Mouse (Mus musculus) midbrain, embryonic 16.5 days (tissue): ENCODE measurements around the gene Capzb. TPM values are rescaled to one million over a fixed set of nuclear protein-coding genes. Genes with fewer than 3 reads are reported as not detected.

Experiments
- ATAC-seq: fragments of 200-750 bp; cut with Nextera tagmentation; 2 replicates; pipeline ENCODE4 v1.8.0; 2017; ENCODE audit warnings: moderate TSS enrichment
- H3K27ac ChIP-seq: fragments of 300-500 bp; sonication (generic); 2 replicates; pipeline ENCODE4 v1.5.1; 2014; ENCODE audit warnings: mild to moderate bottlenecking, low read length, mixed read lengths
- H3K27me3 ChIP-seq: fragments of 300-500 bp; sonication (generic); 2 replicates; pipeline ENCODE4 v1.6.1; 2014; ENCODE audit warnings: low read depth, low read length, mixed read lengths; ENCODE audit not compliant: control insufficient read depth, insufficient read depth
- H3K36me3 ChIP-seq: fragments of 300-500 bp; sonication (generic); 2 replicates; pipeline ENCODE4 v1.6.1; 2014; ENCODE audit warnings: mild to moderate bottlenecking, low read length, moderate library complexity, mixed read lengths; ENCODE audit not compliant: control insufficient read depth, insufficient read depth
- H3K4me1 ChIP-seq: fragments of 300-500 bp; sonication (generic); 2 replicates; pipeline ENCODE4 v1.6.1; 2014; ENCODE audit warnings: mild to moderate bottlenecking, low read length, mixed read lengths; ENCODE audit not compliant: control insufficient read depth, insufficient read depth
- H3K4me2 ChIP-seq: fragments of 300-500 bp; sonication (generic); 2 replicates; pipeline ENCODE4 v1.6.1; 2014; ENCODE audit warnings: mild to moderate bottlenecking, low read length, mixed read lengths
- H3K4me3 ChIP-seq: fragments of 300-500 bp; sonication (generic); 2 replicates; pipeline ENCODE4 v1.5.1; 2014; ENCODE audit warnings: low read depth, mild to moderate bottlenecking, low read length, moderate library complexity, mixed read lengths
- H3K9ac ChIP-seq: fragments of 300-500 bp; sonication (generic); 2 replicates; pipeline ENCODE4 v1.6.1; 2014; ENCODE audit warnings: low read depth, low read length, mixed read lengths
- H3K9me3 ChIP-seq: fragments of 300-500 bp; sonication (generic); replicated peaks from 2 replicates; pipeline ENCODE4 v1.6.1; 2014; ENCODE audit warnings: mild to moderate bottlenecking, low read length, mixed read lengths; ENCODE audit not compliant: control insufficient read depth, poor library complexity, severe bottlenecking
- WGBS: fragments of 180-500 bp; shearing (Covaris S2); extraction: QIAGEN DNeasy Blood & Tissue Kit; methylation state at CpG from one replicate; pipeline ENCODE4 v1.1.7; 2014; 5-methylcytosine and 5-hydroxymethylcytosine counted together
- polyA plus RNA-seq: library from polyadenylated mRNA; unstranded; fragments of >200 nt; fragmentation: Nextera tagmentation; extraction: Ambion mirVana; gene quantifications from 2 replicates; pipeline ENCODE4 v1.2.1, GENCODE M21; 2015

Gene Capzb
- polyA plus RNA-seq, 1 experiment from 2014 or later, result 331 TPM

DNA sequence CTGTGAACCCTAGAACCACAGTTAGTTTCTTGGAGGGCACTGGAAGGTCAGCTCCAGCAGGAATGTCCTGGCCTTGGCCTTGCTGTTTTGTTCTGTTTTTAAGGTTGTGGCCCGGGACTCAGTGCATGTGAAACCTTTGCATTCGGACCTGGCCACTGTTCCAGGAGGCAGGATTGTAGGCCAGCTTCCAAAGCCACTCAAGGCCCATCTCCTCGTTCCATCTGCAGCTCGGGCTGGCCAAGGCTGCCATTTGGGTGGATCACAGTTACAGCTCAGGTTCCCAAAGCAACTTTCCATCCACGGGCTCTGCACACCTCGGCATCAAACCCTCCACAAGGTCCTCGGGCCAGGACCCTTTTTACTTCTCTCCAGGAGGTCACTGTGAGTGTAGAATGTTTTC lies 81.9 kb downstream of the Capzb start:
- WGBS, result 88% methylated on average over 7 of the region's 7 CpGs
- no peaks in the 10 kb centered on the region for H3K9me3 ChIP-seq
- ATAC-seq, result no peak
- no peaks in the 10 kb centered on the region for H3K4me1 ChIP-seq
- H3K4me3 ChIP-seq, result no peak overlapping the region
- H3K27me3 ChIP-seq, result no peaks in the 10 kb centered on the region
- peaks cover 2% of the 10 kb centered on the region; the same call in 1 of the 2 replicates for H3K36me3 ChIP-seq
- no peak overlapping the region for H3K4me2 ChIP-seq
- H3K9ac ChIP-seq, result no peak overlapping the region
- no peak overlapping the region for H3K27ac ChIP-seq

GRCm38 (mm10) chr4:139276411-139276810 lies 83.7 kb downstream of the Capzb start:
- 83% methylated on average over 7 of the region's 7 CpGs for WGBS
- Histone ChIP-seq H3K4me3 (no peak overlapping the region), H3K27ac (no peak overlapping the region), H3K9me3 (no peaks in the 10 kb centered on the region), H3K4me1 (no peaks in the 10 kb centered on the region), H3K9ac (no peak overlapping the region), H3K4me2 (no peak overlapping the region), H3K36me3 (peaks cover 11% of the 10 kb centered on the region), H3K27me3 (no peaks in the 10 kb centered on the region)
- ATAC-seq, result no peak

GRCm38 (mm10) chr4:139280530-139280929 lies 87.8 kb downstream of the Capzb start:
- WGBS, result 90% methylated on average over 12 of the region's 12 CpGs
- no peaks in the 10 kb centered on the region for H3K9me3 ChIP-seq

DNA sequence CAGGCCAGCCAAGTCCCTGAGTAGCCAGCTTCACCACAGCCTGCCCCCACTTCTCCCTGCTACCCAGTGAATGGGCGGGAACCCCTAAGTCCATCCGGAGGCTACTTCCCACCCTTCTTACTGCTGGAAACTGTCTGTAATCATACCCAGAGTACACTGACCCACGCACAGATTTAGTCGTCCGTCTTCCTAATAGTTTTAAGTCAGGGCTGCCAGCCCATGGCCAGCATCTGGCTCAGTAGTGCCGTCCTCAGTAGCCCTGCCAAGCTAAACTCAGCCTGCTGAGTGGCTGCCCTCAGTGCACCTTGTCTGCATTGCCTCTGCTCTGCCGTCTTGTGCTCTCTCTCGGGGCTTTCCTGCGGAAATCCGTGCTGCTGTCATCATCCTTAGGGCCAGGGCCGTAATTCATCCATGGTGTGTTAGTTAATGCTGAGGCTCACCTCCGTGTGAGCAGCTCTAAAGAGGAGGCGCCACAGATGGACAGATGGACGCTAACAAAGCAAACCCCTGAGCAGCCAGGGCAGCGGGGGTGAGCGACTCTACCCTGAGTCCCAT lies 89.2 kb downstream of the Capzb start:
- Histone ChIP-seq H3K36me3 (peaks cover 16% of the 10 kb centered on the region), H3K27me3 (no peaks in the 10 kb centered on the region), H3K9me3 (no peaks in the 10 kb centered on the region), H3K9ac (no peak overlapping the region), H3K4me2 (no peak overlapping the region), H3K4me3 (no peak overlapping the region), H3K4me1 (no peaks in the 10 kb centered on the region), H3K27ac (no peak overlapping the region)
- WGBS, result 90% methylated on average over 16 of the region's 16 CpGs
- ATAC-seq, result no peak

More at GRCm38 (mm10) chr4:139280530-139280929, 87.8 kb downstream of the Capzb start:
- H3K4me1 ChIP-seq, result no peaks in the 10 kb centered on the region
- ATAC-seq, result no peak
- no peak overlapping the region for H3K4me2 ChIP-seq
- H3K9ac ChIP-seq, result no peak overlapping the region
- no peak overlapping the region for H3K27ac ChIP-seq
- H3K36me3 ChIP-seq, result peaks cover 16% of the 10 kb centered on the region
- H3K27me3 ChIP-seq, result no peaks in the 10 kb centered on the region
- no peak overlapping the region for H3K4me3 ChIP-seq

DNA sequence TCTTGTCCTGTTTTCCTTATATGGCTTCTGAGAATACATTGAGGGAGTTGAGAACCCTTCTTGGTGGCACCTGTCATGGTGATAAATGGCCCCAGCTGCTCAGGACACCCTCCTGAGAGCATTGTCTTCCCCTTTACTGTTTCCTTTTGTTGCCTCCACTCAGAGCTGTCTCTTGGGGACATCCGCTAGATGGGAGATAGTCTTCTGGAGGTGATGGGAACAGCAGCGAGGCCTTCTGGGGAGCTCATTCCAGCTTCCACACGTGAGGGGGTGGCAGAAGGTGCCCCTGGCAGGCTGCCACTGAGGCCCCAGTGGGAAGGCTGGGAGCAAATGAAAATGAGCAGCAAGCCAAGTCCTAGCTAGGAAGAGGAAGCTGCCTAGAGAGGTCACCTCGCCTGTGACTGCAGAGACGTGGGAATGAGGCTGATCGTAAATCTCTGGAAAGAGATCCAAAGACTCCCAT lies 90.3 kb downstream of the Capzb start:
- Histone ChIP-seq H3K9ac (no peak overlapping the region), H3K27me3 (no peaks in the 10 kb centered on the region), H3K36me3 (peaks cover 16% of the 10 kb centered on the region), H3K4me3 (no peak overlapping the region), H3K27ac (no peak overlapping the region), H3K4me2 (no peak overlapping the region), H3K9me3 (no peaks in the 10 kb centered on the region), H3K4me1 (no peaks in the 10 kb centered on the region)
- 61% methylated on average over 6 of the region's 6 CpGs for WGBS
- no peak for ATAC-seq

- Histone ChIP-seq H3K4me3 (no peak overlapping the region), H3K27me3 (no peaks in the 10 kb centered on the region), H3K4me2 (no peak overlapping the region), H3K4me1 (no peaks in the 10 kb centered on the region), H3K36me3 (peaks cover 21% of the 10 kb centered on the region), H3K9me3 (no peaks in the 10 kb centered on the region), H3K9ac (no peak overlapping the region), H3K27ac (no peak overlapping the region)
- WGBS, result 90% methylated on average over 15 of the region's 15 CpGs
- ATAC-seq, result no peak
Observed at GRCm38 (mm10) chr4:139284877-139285276, 92.2 kb downstream of the Capzb start.

DNA sequence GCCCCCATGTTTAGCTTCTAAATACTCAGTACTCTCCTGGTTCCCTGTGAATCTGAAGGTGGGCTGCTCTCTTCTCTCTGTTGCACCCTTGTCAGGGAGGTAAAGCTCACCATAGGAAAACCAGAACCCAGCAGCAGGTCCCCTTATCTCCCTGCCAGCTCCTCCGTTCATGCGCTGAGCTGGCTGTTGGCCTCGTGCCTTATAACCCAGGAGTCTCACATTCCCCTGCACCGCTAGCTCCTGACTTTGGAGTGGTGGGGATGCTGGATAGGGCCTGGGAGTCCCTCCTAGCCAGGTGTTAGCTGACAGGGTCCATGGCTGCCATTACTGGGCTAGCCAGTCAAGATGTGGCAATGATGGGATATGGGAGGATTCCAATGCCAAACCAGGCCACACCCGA lies 93.5 kb downstream of the Capzb start:
- Histone ChIP-seq H3K9me3 (no peaks in the 10 kb centered on the region), H3K36me3 (peaks cover 14% of the 10 kb centered on the region), H3K4me2 (no peak overlapping the region), H3K27me3 (no peaks in the 10 kb centered on the region), H3K4me3 (no peak overlapping the region), H3K9ac (no peak overlapping the region), H3K27ac (no peak overlapping the region), H3K4me1 (no peaks in the 10 kb centered on the region)
- WGBS, result 89% methylated on average over 5 of the region's 5 CpGs
- ATAC-seq, result no peak

GRCm38 (mm10) chr4:139287122-139287863 lies 94.6 kb downstream of the Capzb start:
- Histone ChIP-seq H3K4me3 (no peak overlapping the region), H3K9ac (no peak overlapping the region), H3K36me3 (peaks cover 8% of the 10 kb centered on the region), H3K27me3 (no peaks in the 10 kb centered on the region), H3K9me3 (no peaks in the 10 kb centered on the region), H3K4me2 (no peak overlapping the region), H3K27ac (no peak overlapping the region), H3K4me1 (no peaks in the 10 kb centered on the region)
- 89% methylated on average over 18 of the region's 18 CpGs for WGBS
- ATAC-seq, result no peak

DNA sequence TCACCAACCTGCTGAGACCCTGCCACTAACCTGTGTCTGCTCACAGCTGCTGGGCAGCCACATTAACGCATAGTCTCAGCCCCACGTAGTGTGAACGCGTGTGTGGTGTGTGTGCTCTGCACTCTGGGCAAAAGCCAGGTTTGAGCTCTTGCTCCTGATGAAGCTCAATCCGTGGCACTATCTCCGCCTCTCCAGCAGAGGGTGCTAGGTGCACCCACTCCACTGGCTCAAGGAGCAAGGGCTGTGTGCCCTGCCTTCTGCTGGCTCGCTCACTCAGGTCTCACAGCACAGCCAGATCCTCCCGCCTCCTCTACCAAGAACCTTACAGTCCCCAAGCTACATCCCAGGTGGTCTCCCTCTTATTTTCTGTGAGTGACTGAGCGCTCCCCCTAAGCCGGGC lies 96.3 kb downstream of the Capzb start:
- whole genome bisulfite sequencing, result 69% methylated on average over 10 of the region's 10 CpGs
- Histone ChIP-seq H3K4me2 (no peak overlapping the region), H3K36me3 (peaks cover 8% of the 10 kb centered on the region; the same call in 1 of the 2 replicates), H3K9ac (no peak overlapping the region), H3K4me3 (no peak overlapping the region), H3K4me1 (no peaks in the 10 kb centered on the region), H3K27me3 (no peaks in the 10 kb centered on the region), H3K9me3 (no peaks in the 10 kb centered on the region), H3K27ac (no peak overlapping the region)
- no peak for ATAC-seq
